Mouse (Mus musculus): ENCODE results near the gene Hrh2.

The Hrh2 gene

GRCm38 (mm10) chr13:54277406-54277805 is 85.5 kb downstream of the Hrh2 start:
- DNase-seq = no peak

GRCm38 (mm10) chr13:54280366-54280765 is 88.4 kb downstream of the Hrh2 start:
- DNase-seq = no peak

DNA sequence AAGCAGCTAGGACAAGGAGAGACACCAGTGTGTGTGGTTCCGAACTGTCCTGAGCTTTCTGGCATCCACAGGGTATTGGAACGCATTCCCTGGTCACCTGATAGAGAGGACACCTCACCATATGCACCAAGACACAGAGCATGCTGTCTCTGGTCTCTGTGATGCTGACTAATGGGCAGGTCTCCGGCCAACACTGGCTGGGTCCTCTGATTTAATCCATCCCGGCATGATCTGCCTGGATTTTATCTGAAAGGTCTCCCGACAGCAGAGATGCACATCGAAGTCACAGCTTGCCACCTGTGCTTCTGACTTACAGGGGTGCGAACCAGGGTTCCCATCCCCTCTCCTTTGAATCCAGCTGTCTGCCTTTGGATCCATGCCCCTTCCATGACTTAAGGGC is 89.2 kb downstream of the Hrh2 start:
- DNase-seq = peak; percentile 67

DNA sequence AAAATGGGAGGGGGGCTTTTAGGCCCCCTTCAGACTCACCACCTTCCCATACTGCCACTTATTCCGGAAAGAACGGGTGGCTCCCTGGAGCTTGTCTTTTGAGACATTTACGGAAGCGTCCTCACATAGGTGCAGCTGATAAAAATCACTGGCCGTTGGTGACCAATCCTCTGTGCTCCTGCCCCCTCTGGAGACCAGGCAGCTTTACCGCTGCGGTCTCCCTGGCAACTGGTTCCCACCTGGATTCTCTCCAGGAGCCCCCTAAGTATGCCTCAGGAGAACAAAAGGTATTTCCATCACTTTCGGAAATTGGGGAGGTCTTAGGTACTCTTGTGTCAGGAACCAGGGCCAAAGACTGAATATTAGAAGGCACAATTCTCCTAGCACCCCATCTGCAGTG is 89.7 kb downstream of the Hrh2 start:
- no peak for DNase-seq

DNA sequence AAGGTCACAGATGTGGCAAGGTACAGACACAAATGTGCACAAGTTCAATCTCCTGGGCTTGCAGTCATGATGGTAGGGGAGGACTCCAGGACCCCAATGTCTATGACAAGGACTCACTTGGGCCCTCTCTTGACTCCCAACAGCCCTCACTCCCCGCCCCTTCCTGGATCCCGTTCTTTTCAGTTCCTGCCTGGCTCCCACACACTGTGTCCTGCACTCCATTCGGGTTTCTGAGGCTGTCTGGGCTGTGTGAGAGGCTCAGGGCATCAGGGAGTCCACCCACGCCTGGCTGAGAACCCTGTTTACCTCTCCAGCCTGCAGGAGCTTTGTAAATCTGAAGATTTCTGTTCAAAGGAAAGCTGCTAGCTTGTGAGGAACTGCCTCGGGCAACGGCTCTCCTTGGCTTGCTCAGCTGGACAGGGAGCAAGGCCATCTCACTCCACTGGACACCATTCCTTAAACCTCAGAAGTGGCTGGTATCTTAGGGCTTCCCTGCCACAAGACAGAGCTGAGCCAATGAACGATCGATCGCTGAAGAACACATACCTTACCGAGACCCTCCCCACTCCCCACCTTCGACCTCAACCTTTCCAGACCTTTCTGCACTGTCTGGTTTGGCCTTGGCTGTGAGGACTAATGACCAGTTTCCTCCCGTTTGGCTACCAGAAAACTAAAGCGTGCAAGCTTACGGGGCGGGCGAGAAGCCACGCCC is 90.4 kb downstream of the Hrh2 start:
- peak; percentile 74 for DNase-seq

GRCm38 (mm10) chr13:54282861-54283206 is 90.9 kb downstream of the Hrh2 start:
- no peak for DNase-seq
